ENCODE assay signal across 8 mouse cellular contexts in the genomic region with DNA sequence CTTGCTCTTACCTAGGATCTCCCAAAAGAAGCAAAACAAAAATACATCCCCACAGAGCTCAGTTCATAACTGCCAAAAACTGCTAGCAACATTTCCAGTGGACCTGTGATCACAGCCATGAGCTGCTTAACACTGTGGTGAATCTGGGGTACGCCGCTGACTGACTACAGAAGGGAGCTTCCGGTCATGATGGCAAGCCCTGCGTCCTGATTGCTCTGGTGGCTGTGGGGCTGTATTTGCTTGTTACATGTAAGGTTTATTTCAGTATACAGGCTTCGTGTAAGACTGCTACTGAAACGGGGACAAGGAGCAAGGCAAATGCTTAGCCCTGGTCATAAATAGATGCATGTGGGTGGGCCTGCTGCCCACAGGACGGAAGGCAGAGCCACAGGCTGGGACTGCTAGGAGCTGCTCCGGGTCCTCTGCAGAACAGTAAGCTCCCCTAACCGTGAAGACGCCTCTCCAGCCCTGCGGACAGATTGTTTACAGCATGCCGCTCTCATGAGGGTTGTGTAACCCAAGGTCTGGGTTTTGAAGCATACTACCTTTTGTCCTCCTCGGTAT.
DNase-seq lines count a peak whose midpoint lies in the region; ATAC-seq lines count a peak whose summit lies in the region.
"Had no signal": no experiment of that assay in that cellular context is flagged by ENCODE, and none has a peak within 500 bp of the region (broad histone marks: within the 10 kb centered on the region; RNA-seq: fewer than 3 reads in every experiment).

No protein-coding gene starts in this region.

- H3K27me3 ChIP-seq in hindbrain, embryonic 15.5 days: no peaks in the 10 kb centered on the region
- H3K27me3 ChIP-seq in stomach, embryonic 14.5 days (ENCODE audit: control insufficient read depth, insufficient read depth, low read length): no peaks in the 10 kb centered on the region
- H3K27me3 ChIP-seq: limb, embryonic 12.5 days had no signal

- peak; percentile 56 for ATAC-seq in common myeloid progenitor, adult 5-6 weeks (replicated peaks; ENCODE audit: low read depth, poor library complexity, severe bottlenecking)
- peak; percentile 1; the same call in 1 of the 2 replicates for ATAC-seq in hindbrain, embryonic 15.5 days (ENCODE audit: low FRiP score, low read depth)
- ATAC-seq in stomach, embryonic 14.5 days (ENCODE audit: insufficient number of reproducible peaks, insufficient read depth, low FRiP score, low read depth): no peak

- H3K4me3 ChIP-seq in hindbrain, embryonic 15.5 days: no peak overlapping the region
- H3K4me3 ChIP-seq in stomach, embryonic 14.5 days (ENCODE audit: low read depth, low read length): no peak overlapping the region
- H3K4me3 ChIP-seq: limb, embryonic 12.5 days had no signal

- H3K27ac ChIP-seq in hindbrain, embryonic 15.5 days (replicated peaks): peak overlapping the region; percentile 46
- H3K27ac ChIP-seq in stomach, embryonic 14.5 days (ENCODE audit: low read length): peak overlapping the region; percentile 4; the same call in 1 of the 2 replicates
- H3K27ac ChIP-seq: limb, embryonic 12.5 days had no signal

- DNase-seq in lung, postnatal 36 days: peak; percentile 16
- DNase-seq in lung, postnatal 10 days: no peak
- no peak for DNase-seq in spleen, postnatal 14 days (ENCODE audit: low spot score in 2 of 2)
- DNase-seq in thymus, postnatal 10 days (ENCODE audit: low spot score in 2 of 2): no peak

- WGBS in hindbrain, embryonic 15.5 days: 48% methylated on average over 13 of the region's 13 CpGs
- WGBS in stomach, embryonic 14.5 days: 61% methylated on average over 13 of the region's 13 CpGs

- H3K4me1 ChIP-seq in hindbrain, embryonic 15.5 days (replicated peaks): peaks cover 49% of the 10 kb centered on the region
- peaks cover 20% of the 10 kb centered on the region; the same call in 1 of the 2 replicates for H3K4me1 ChIP-seq in stomach, embryonic 14.5 days (ENCODE audit: control insufficient read depth, insufficient read depth, low read length)

- no peak overlapping the region for H3K9ac ChIP-seq in hindbrain, embryonic 15.5 days
- no peak overlapping the region for H3K9ac ChIP-seq in stomach, embryonic 14.5 days (replicated peaks; ENCODE audit: low read depth, low read length)
- H3K9ac ChIP-seq: limb, embryonic 12.5 days had no signal

- H3K4me2 ChIP-seq in hindbrain, embryonic 15.5 days: no peak overlapping the region
- no peak overlapping the region for H3K4me2 ChIP-seq in stomach, embryonic 14.5 days (replicated peaks; ENCODE audit: low read depth, low read length)
- H3K4me2 ChIP-seq: limb, embryonic 12.5 days had no signal

- no peaks in the 10 kb centered on the region for H3K9me3 ChIP-seq in hindbrain, embryonic 15.5 days
- H3K9me3 ChIP-seq in stomach, embryonic 14.5 days (ENCODE audit: control insufficient read depth, low read depth, low read length): no peaks in the 10 kb centered on the region
- H3K9me3 ChIP-seq: limb, embryonic 12.5 days had no signal

- H3K36me3 ChIP-seq in hindbrain, embryonic 15.5 days: peaks cover 1% of the 10 kb centered on the region
- H3K36me3 ChIP-seq in stomach, embryonic 14.5 days (ENCODE audit: control insufficient read depth, insufficient read depth, low read length): peaks cover 8% of the 10 kb centered on the region
